Mouse (Mus musculus): Measurements from ENCODE around the gene Lce1c.
"Not testable (repeated sequence)": the region's sequence is repeated elsewhere in the genome, so short reads cannot be mapped to it uniquely, and the experiment has no call there.

Gene Lce1c

GRCm38 (mm10) chr3:92678947-92679346, at the start of gene Lce1c:
Gene Lce1c (plus strand): TSS chr3:92679247.
- no peak for DNase-seq (ENCODE audit: extremely low read depth, low read depth)

- no peak for DNase-seq (ENCODE audit: extremely low read depth, low read depth)
These were observed 41.0 kb upstream of the Lce1c start for GRCm38 (mm10) chr3:92637745-92638652.

- no peak for DNase-seq (ENCODE audit: extremely low read depth, low read depth)
These were observed 40.4 kb upstream of the Lce1c start for GRCm38 (mm10) chr3:92638653-92638991.

GRCm38 (mm10) chr3:92639854-92640253, 39.2 kb upstream of the Lce1c start:
- no peak for DNase-seq (ENCODE audit: extremely low read depth, low read depth)

GRCm38 (mm10) chr3:92648207-92648606, 30.8 kb upstream of the Lce1c start, which contains the start of gene Lce1a1:
Gene Lce1a1 (minus strand): TSS chr3:92648307.
- no peak for DNase-seq (ENCODE audit: extremely low read depth, low read depth)

- DNase-seq (ENCODE audit: extremely low read depth, low read depth) = no peak
These were observed 22.2 kb upstream of the Lce1c start, which contains the start of gene Lce1b for GRCm38 (mm10) chr3:92656826-92657225. Gene Lce1b (minus strand): TSS chr3:92656926.

- DNase-seq (ENCODE audit: extremely low read depth, low read depth) = no peak
These were observed 8.8 kb upstream of the Lce1c start, which contains the start of gene Lce1a2 for GRCm38 (mm10) chr3:92670215-92670614. Gene Lce1a2 (minus strand): TSS chr3:92670315.

DNA sequence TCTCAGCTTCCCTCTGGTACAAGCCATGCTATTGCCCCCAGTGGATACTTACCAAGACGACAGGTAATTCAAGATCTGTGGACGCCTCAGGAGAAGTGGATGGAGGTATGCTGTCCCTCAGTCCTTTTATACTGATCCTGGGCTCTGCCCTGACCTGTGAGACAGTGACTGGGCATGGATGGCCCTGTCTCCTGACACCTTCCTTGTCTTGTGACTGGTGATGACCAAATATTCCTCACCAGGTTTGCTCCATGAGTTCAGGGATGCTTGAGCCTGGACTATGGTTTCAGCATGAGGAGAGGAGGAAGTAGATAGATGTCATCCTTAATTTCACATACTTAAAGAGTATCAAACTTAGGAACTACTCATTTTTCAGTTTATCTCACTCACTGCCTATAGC, 8.1 kb downstream of the Lce1c start, which contains the start of gene Lce1d:
Gene Lce1d (minus strand): TSS at position 101 of the 400 bp plus-strand sequence.
- no peak for DNase-seq (ENCODE audit: extremely low read depth, low read depth)

DNA sequence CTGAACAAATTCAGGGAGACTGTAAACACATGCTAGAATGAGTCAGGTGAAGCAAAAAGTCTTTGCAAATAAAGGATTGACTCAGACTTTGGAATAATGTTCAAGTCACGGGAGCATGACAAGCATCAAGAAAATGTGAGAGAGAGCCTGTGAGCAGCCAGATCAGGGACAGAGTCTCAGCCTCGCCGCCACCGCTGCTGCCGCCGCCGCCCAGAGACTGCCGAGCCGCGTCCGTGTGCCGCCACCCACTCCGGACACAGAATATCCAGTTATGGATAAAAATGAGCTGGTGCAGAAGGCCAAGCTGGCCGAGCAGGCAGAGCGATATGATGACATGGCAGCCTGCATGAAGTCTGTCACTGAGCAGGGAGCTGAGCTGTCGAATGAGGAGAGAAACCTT, 10.1 kb downstream of the Lce1c start:
- DNase-seq (ENCODE audit: extremely low read depth, low read depth) = not testable (repeated sequence)

GRCm38 (mm10) chr3:92691688-92692087, 12.6 kb downstream of the Lce1c start:
- DNase-seq (ENCODE audit: extremely low read depth, low read depth) = no peak

DNA sequence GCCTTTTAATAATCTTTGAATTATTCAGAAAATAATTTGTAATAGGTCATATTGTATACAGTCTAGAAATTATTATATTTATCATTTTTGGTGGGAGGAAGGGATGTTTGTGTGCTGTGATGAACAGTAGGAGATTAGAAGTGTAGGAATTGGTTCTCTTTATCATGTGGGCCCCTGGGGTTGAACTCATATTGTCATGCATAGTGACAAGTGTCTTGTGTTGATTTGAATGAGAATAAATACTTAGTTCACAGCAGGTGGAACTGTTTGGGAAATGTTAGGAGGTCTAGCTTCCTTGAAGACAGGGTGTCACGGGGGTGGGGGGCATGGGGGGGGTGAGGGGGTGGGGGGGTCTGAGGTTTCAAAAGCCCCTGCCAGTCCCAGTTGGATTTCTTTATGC, 15.6 kb downstream of the Lce1c start:
- DNase-seq (ENCODE audit: extremely low read depth, low read depth) = no peak

- no peak for DNase-seq (ENCODE audit: extremely low read depth, low read depth)
These were observed 29.9 kb downstream of the Lce1c start, which contains the start of gene Lce1e for GRCm38 (mm10) chr3:92708974-92709373. Gene Lce1e (minus strand): TSS chr3:92709074.

GRCm38 (mm10) chr3:92715122-92715521, 36.1 kb downstream of the Lce1c start:
- DNase-seq (ENCODE audit: extremely low read depth, low read depth) = no peak

DNA sequence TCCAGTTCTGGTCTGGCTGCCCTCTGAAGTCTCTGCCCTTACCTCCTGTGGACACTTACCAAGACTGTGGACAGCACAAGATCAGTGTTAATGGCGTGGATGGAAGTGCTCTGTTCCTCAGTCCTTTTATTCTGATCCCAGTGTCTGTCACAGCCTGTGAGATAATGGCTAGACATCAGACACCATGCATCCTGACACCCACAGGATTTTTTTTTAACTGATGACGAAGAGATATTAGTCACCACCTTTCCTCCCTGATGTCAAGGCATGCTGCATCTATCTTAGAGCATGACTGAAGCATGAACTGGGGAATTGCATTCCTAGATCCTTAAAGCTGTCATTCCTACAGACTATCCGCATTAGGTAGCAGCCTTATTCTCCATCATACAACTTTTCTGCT, 41.2 kb downstream of the Lce1c start, which contains the start of gene Lce1f:
Gene Lce1f (minus strand): TSS at position 101 of the 400 bp plus-strand sequence.
- DNase-seq (ENCODE audit: extremely low read depth, low read depth) = no peak

GRCm38 (mm10) chr3:92722631-92723030, 43.6 kb downstream of the Lce1c start:
- DNase-seq (ENCODE audit: extremely low read depth, low read depth) = no peak
